Mouse (Mus musculus): Measurements from ENCODE around the gene Hypm.

- TF ChIP-seq POLR2A (IDR thresholded peaks at IDR 0.05; ENCODE audit: control insufficient read depth, extremely low read depth, insufficient read depth, low read length, poor library complexity) (no peak), CTCF (IDR thresholded peaks at IDR 0.05; ENCODE audit: borderline replicate concordance, control insufficient read depth, extremely low read depth, insufficient read depth, low read length, poor library complexity) (no peak)
Observed at GRCm38 (mm10) chrX:9861859-9862258, 15.1 kb downstream of the Hypm start.

All from thymus, adult 2 months (tissue).